Mouse (Mus musculus): ENCODE results near the gene Dnm2.
A peak's percentile ranks its signal among the peaks of the same experiment; 100 is the strongest.

- TF ChIP-seq CTCF (IDR thresholded peaks at IDR 0.05; ENCODE audit: extremely low read depth, insufficient read depth, low read length) = 0 out of 2 replicates have a peak, but pooled peaks have one; percentile 5
- no peak for TF ChIP-seq POLR2A (IDR thresholded peaks at IDR 0.05; ENCODE audit: extremely low read depth, insufficient read depth, low read length)
Observed at GRCm38 (mm10) chr9:21477707-21478106, 53.0 kb downstream of the Dnm2 start.
